Mouse (Mus musculus): ENCODE measurements around the gene Mphosph8. TPM values are rescaled to one million over a fixed set of nuclear protein-coding genes. Genes with fewer than 3 reads are reported as not detected.

Gene Mphosph8
- polyA plus RNA-seq, 1 experiment from 2014 or later, result 28.2 TPM

DNA sequence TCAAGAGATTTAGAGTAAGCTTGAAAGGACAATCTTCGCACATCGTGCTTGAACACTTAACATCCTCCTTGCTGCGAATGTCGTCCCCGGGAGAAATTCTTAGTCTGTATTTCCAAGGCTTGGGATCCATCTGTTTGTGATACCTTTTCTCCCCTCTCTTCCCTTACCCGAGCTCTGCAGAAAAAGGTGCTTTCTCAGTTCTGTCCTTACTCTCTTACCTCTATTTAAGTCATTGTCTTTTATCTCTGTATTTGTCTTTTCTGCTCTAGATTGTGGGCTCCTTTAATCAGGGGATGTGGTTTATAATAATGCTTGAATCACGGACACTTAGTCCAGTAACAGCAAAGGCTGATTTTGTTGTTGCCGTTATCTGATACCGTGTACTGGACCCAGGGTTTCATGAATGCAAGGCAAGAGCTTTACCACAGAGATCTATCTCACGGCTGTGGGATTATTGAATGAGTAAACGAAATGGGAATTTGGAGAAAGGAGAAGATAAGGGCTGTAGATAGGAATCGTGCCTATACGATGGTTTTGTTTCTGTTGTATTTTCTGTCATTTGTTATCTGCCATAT is 1.1 kb downstream of the Mphosph8 start:
- DNase-seq (ENCODE audit: low spot score), result no peak
- no peak for ATAC-seq (ENCODE audit: low read depth)
- Histone ChIP-seq H3K36me3 (ENCODE audit: control insufficient read depth, insufficient read depth, low read length) (peaks cover 21% of the 10 kb centered on the region), H3K27me3 (replicated peaks; ENCODE audit: control insufficient read depth, insufficient read depth, low read length) (no peaks in the 10 kb centered on the region), H3K4me1 (ENCODE audit: control insufficient read depth, insufficient read depth, low read length) (peaks cover 15% of the 10 kb centered on the region), H3K4me3 (ENCODE audit: low read depth, low read length) (peak overlapping the region; percentile 93), H3K4me2 (ENCODE audit: low read depth, low read length) (peak overlapping the region; percentile 81), H3K9me3 (ENCODE audit: control insufficient read depth, low read length) (no peaks in the 10 kb centered on the region), H3K9ac (ENCODE audit: low read depth, low read length) (peak overlapping the region; percentile 91), H3K27ac (replicated peaks; ENCODE audit: low read depth, low read length) (peak overlapping the region; percentile 92; the same call in 1 of the 2 replicates)
- 9% methylated on average over 13 of the region's 13 CpGs for WGBS

DNA sequence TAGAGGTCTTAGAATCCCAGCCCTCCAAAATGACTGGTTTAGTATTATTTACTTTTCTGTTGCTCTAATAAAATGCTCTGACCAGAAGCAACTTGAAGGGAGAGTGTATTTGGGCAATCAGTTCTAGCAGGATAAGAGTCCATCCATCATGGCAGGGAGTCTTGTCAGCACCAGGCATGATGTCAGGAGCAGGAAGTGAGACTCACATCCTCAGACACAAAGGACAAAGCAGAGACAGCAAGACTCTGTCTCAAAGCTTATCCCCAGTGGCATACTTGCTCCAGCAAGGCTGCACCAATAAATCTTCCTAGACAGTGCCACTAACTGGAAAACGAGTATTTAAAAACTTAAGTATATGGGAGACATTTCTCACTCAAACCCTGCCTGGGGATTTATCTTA is 17.4 kb downstream of the Mphosph8 start:
- Histone ChIP-seq H3K9me3 (ENCODE audit: control insufficient read depth, low read length) (no peaks in the 10 kb centered on the region), H3K36me3 (ENCODE audit: control insufficient read depth, insufficient read depth, low read length) (peaks cover 89% of the 10 kb centered on the region), H3K27me3 (replicated peaks; ENCODE audit: control insufficient read depth, insufficient read depth, low read length) (no peaks in the 10 kb centered on the region), H3K4me2 (ENCODE audit: low read depth, low read length) (no peak overlapping the region), H3K9ac (ENCODE audit: low read depth, low read length) (no peak overlapping the region), H3K4me3 (ENCODE audit: low read depth, low read length) (no peak overlapping the region), H3K4me1 (ENCODE audit: control insufficient read depth, insufficient read depth, low read length) (no peaks in the 10 kb centered on the region), H3K27ac (replicated peaks; ENCODE audit: low read depth, low read length) (no peak overlapping the region)
- 61% methylated on average over 1 of the region's 1 CpGs for WGBS
- no peak for ATAC-seq (ENCODE audit: low read depth)
- no peak for DNase-seq (ENCODE audit: low spot score)

DNA sequence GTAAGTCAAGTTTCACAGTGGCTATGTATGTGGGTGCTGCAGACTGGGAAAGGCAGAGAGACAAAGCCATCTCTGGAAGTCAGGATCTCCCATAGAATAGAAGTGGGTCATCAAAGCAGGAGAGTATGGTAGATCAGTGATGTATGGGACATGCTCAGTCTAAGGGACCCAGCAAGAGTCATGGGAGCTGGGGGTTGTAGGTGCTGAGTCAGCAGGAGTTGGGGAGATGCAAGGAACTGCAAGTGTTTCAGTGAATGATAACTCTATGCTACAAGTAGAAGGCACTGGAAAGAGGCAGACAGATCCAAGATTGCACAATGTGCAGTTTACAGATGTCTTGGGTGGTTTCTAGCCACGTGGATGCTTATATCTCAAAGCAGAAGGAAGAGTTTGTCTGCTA is 21.1 kb downstream of the Mphosph8 start:
- no peak for DNase-seq (ENCODE audit: low spot score)
- 93% methylated on average over 1 of the region's 1 CpGs for WGBS
- H3K36me3 ChIP-seq (ENCODE audit: control insufficient read depth, insufficient read depth, low read length), result peaks cover 91% of the 10 kb centered on the region

DNA sequence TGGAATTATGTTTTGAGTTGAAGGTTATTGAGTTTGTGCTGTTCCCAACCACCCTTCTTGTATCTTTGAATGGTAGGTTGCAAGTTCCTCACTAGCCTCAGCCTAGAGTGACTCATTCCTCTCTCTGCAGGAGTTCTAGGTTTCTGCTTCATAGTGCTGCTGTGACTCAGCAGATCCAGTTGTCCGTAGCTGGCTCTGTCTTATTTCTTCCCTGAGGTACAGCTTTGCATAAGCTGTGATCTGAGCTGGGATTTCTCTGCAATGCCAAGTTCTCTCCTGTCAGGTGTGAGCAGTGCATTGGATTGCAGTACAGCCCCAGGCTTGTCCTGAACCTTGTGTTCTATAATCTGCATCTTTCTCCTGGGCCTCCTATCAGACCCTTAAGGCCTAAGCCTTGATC is 21.7 kb downstream of the Mphosph8 start:
- H3K4me3 ChIP-seq (ENCODE audit: low read depth, low read length), result no peak overlapping the region
- no peaks in the 10 kb centered on the region for H3K27me3 ChIP-seq (replicated peaks; ENCODE audit: control insufficient read depth, insufficient read depth, low read length)
- WGBS, result 80% methylated on average over 1 of the region's 1 CpGs
- DNase-seq (ENCODE audit: low spot score) (no peak), ATAC-seq (ENCODE audit: low read depth) (no peak)
- no peak overlapping the region for H3K9ac ChIP-seq (ENCODE audit: low read depth, low read length)
- H3K9me3 ChIP-seq (ENCODE audit: control insufficient read depth, low read length), result no peaks in the 10 kb centered on the region
- no peak overlapping the region for H3K4me2 ChIP-seq (ENCODE audit: low read depth, low read length)
- peaks cover 93% of the 10 kb centered on the region for H3K36me3 ChIP-seq (ENCODE audit: control insufficient read depth, insufficient read depth, low read length)
- no peaks in the 10 kb centered on the region for H3K4me1 ChIP-seq (ENCODE audit: control insufficient read depth, insufficient read depth, low read length)
- no peak overlapping the region for H3K27ac ChIP-seq (replicated peaks; ENCODE audit: low read depth, low read length)

More for the DNA sequence above, 21.1 kb downstream of the Mphosph8 start:
- Histone ChIP-seq H3K27me3 (replicated peaks; ENCODE audit: control insufficient read depth, insufficient read depth, low read length) (no peaks in the 10 kb centered on the region), H3K4me2 (ENCODE audit: low read depth, low read length) (no peak overlapping the region), H3K27ac (replicated peaks; ENCODE audit: low read depth, low read length) (no peak overlapping the region), H3K4me1 (ENCODE audit: control insufficient read depth, insufficient read depth, low read length) (no peaks in the 10 kb centered on the region), H3K9me3 (ENCODE audit: control insufficient read depth, low read length) (no peaks in the 10 kb centered on the region), H3K9ac (ENCODE audit: low read depth, low read length) (no peak overlapping the region), H3K4me3 (ENCODE audit: low read depth, low read length) (no peak overlapping the region)
- ATAC-seq (ENCODE audit: low read depth), result no peak

DNA sequence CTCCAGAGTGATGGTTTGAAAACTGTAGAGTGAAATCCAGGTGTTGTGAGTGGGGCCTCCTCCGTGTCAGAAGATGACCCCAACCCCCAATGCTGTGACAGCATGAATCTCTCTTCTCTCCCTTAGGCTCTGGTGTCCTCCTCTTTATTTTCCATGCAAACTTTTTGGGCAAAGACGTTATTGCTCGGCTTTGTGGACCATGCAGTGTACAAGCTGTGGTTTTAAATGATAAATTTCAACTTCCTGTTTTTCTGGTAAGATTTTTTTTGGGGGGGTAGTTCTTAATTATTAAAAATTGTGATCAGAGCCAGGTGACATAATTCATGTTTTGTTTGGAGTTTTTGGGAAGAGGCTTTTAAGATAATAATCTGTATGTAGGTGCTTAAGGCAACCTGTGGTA is 27.4 kb downstream of the Mphosph8 start:
- Histone ChIP-seq H3K27me3 (replicated peaks; ENCODE audit: control insufficient read depth, insufficient read depth, low read length) (no peaks in the 10 kb centered on the region), H3K9me3 (ENCODE audit: control insufficient read depth, low read length) (no peaks in the 10 kb centered on the region), H3K27ac (replicated peaks; ENCODE audit: low read depth, low read length) (no peak overlapping the region), H3K36me3 (ENCODE audit: control insufficient read depth, insufficient read depth, low read length) (peaks cover 94% of the 10 kb centered on the region), H3K4me3 (ENCODE audit: low read depth, low read length) (no peak overlapping the region), H3K4me2 (ENCODE audit: low read depth, low read length) (no peak overlapping the region), H3K9ac (ENCODE audit: low read depth, low read length) (no peak overlapping the region), H3K4me1 (ENCODE audit: control insufficient read depth, insufficient read depth, low read length) (no peaks in the 10 kb centered on the region)
- DNase-seq (ENCODE audit: low spot score) (no peak), ATAC-seq (ENCODE audit: low read depth) (no peak)
- 80% methylated on average over 3 of the region's 3 CpGs for WGBS

DNA sequence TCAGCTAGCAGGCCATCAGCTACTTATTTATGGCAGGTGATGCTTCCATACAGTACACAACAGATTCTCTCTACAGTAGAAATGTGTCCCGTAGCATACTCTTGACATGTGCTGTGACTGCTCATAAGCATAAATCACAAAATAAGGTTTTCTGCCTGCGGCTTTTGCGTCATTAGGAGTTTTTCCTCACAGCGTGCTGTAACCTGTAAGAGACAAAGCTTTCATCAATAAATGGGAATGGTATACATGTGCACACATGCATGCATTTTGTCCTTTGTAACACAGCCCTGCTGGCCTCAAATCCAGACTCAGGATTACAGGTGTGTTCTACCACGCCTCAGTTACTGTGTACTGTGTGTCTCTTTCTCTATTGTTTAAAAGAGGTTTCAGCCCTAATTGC is 29.8 kb downstream of the Mphosph8 start:
- Histone ChIP-seq H3K4me1 (ENCODE audit: control insufficient read depth, insufficient read depth, low read length) (no peaks in the 10 kb centered on the region), H3K4me3 (ENCODE audit: low read depth, low read length) (no peak overlapping the region), H3K27me3 (replicated peaks; ENCODE audit: control insufficient read depth, insufficient read depth, low read length) (no peaks in the 10 kb centered on the region), H3K27ac (replicated peaks; ENCODE audit: low read depth, low read length) (no peak overlapping the region), H3K9ac (ENCODE audit: low read depth, low read length) (no peak overlapping the region), H3K9me3 (ENCODE audit: control insufficient read depth, low read length) (no peaks in the 10 kb centered on the region), H3K4me2 (ENCODE audit: low read depth, low read length) (no peak overlapping the region), H3K36me3 (ENCODE audit: control insufficient read depth, insufficient read depth, low read length) (peaks cover 76% of the 10 kb centered on the region)
- no peak for ATAC-seq (ENCODE audit: low read depth)
- 88% methylated on average over 5 of the region's 5 CpGs for WGBS
- DNase-seq (ENCODE audit: low spot score), result peak; percentile 22

DNA sequence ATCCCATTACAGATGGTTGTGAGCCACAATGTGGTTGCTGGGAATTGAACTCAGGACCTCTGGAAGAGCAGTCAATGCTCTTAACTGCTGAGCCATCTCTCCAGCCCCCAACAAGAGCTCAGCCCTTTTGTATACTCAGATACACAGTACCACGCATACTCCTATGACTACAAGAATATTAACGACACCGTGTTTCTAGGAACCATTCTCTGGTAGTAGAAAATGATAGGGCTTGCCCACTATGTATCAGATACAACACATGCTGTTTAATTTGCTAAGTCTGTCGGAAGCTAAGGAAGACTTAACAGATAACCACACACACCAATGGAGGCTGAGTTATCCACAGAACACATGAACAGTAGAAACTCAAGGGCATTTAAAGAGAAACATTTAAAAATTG is 34.6 kb downstream of the Mphosph8 start:
- Histone ChIP-seq H3K4me3 (ENCODE audit: low read depth, low read length) (no peak overlapping the region), H3K27me3 (replicated peaks; ENCODE audit: control insufficient read depth, insufficient read depth, low read length) (no peaks in the 10 kb centered on the region), H3K4me2 (ENCODE audit: low read depth, low read length) (no peak overlapping the region), H3K4me1 (ENCODE audit: control insufficient read depth, insufficient read depth, low read length) (no peaks in the 10 kb centered on the region), H3K27ac (replicated peaks; ENCODE audit: low read depth, low read length) (no peak overlapping the region), H3K36me3 (ENCODE audit: control insufficient read depth, insufficient read depth, low read length) (peaks cover 29% of the 10 kb centered on the region), H3K9ac (ENCODE audit: low read depth, low read length) (no peak overlapping the region), H3K9me3 (ENCODE audit: control insufficient read depth, low read length) (no peaks in the 10 kb centered on the region)
- no peak for ATAC-seq (ENCODE audit: low read depth)
- no peak for DNase-seq (ENCODE audit: low spot score)
- WGBS, result 92% methylated on average over 4 of the region's 4 CpGs

DNA sequence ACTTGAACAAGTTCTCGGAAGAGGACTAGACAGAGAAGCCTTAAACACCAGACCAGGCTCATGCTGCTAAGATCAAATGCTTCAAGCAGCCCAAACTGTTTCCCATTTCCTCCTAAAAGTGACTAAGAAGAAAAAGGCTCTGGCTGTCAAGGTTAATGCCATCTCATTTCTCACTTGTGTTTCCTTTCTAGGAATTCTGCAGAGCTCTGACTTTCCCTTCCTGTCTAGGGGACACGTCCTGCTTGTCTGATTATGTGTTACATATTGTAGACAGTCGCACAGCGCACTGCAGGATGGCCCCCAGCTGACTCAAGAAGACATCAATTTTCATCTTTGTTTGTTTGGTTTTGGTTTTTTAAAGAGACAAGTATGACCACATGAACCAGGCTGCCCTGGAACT is 37.6 kb downstream of the Mphosph8 start:
- Histone ChIP-seq H3K9ac (ENCODE audit: low read depth, low read length) (no peak overlapping the region), H3K4me3 (ENCODE audit: low read depth, low read length) (no peak overlapping the region), H3K4me1 (ENCODE audit: control insufficient read depth, insufficient read depth, low read length) (no peaks in the 10 kb centered on the region), H3K27me3 (replicated peaks; ENCODE audit: control insufficient read depth, insufficient read depth, low read length) (no peaks in the 10 kb centered on the region), H3K4me2 (ENCODE audit: low read depth, low read length) (no peak overlapping the region), H3K27ac (replicated peaks; ENCODE audit: low read depth, low read length) (no peak overlapping the region), H3K9me3 (ENCODE audit: control insufficient read depth, low read length) (no peaks in the 10 kb centered on the region), H3K36me3 (ENCODE audit: control insufficient read depth, insufficient read depth, low read length) (peaks cover 9% of the 10 kb centered on the region)
- WGBS, result 66% methylated on average over 4 of the region's 4 CpGs
- no peak for ATAC-seq (ENCODE audit: low read depth)
- no peak for DNase-seq (ENCODE audit: low spot score)

DNA sequence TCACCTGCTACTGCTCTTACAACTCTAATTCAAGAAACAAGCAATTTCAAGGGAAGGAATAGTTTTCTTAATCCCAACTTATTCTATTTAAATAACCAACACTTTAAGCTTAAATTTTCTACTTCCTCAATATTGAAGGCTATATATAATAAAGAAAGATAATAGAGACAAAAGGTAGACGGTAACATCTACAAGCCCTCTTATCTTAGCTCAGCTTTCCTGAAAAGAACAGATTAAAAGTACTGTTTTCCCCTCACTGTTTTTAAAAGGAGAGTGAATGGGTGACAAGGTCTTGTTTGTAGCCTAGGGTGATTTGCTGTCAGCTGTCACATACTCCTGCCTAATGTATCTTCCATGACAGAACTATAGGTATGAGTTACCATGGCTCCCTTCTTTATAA is 58.4 kb downstream of the Mphosph8 start:
- Histone ChIP-seq H3K9me3 (ENCODE audit: control insufficient read depth, low read length) (no peaks in the 10 kb centered on the region), H3K27ac (replicated peaks; ENCODE audit: low read depth, low read length) (no peak overlapping the region), H3K4me2 (ENCODE audit: low read depth, low read length) (no peak overlapping the region), H3K4me1 (ENCODE audit: control insufficient read depth, insufficient read depth, low read length) (no peaks in the 10 kb centered on the region), H3K4me3 (ENCODE audit: low read depth, low read length) (no peak overlapping the region), H3K27me3 (replicated peaks; ENCODE audit: control insufficient read depth, insufficient read depth, low read length) (no peaks in the 10 kb centered on the region), H3K9ac (ENCODE audit: low read depth, low read length) (no peak overlapping the region), H3K36me3 (ENCODE audit: control insufficient read depth, insufficient read depth, low read length) (peaks cover 18% of the 10 kb centered on the region)
- ATAC-seq (ENCODE audit: low read depth), result no peak
- DNase-seq (ENCODE audit: low spot score), result no peak
- 82% methylated on average over 1 of the region's 1 CpGs for WGBS

All from embryonic facial prominence, embryonic 14.5 days (tissue).